Mouse (Mus musculus): Measurements from ENCODE around the gene Fgfr2. TPM values are rescaled to one million over a fixed set of nuclear protein-coding genes. Genes with fewer than 3 reads are reported as not detected.

Fgfr2 gene
- polyA plus RNA-seq, 1 experiment = 12.0 TPM

- Histone ChIP-seq H3K27ac (replicated peaks; ENCODE audit: low read depth, low read length) (peak overlapping the region; percentile 57), H3K4me3 (ENCODE audit: insufficient read depth, low read depth, low read length) (no peak overlapping the region), H3K4me1 (ENCODE audit: control insufficient read depth, insufficient read depth, insufficient read length, low read length) (peaks cover 18% of the 10 kb centered on the region)
Measured at GRCm38 (mm10) chr7:133052819-133053218, 70.3 kb downstream of the Fgfr2 start.

- no peak overlapping the region for H3K27ac ChIP-seq (replicated peaks; ENCODE audit: low read depth, low read length)
- no peak overlapping the region for H3K4me3 ChIP-seq (ENCODE audit: insufficient read depth, low read depth, low read length)
- H3K4me1 ChIP-seq (ENCODE audit: control insufficient read depth, insufficient read depth, insufficient read length, low read length) = peaks cover 18% of the 10 kb centered on the region
Measured at GRCm38 (mm10) chr7:133050681-133051080, 72.5 kb downstream of the Fgfr2 start.

- peaks cover 18% of the 10 kb centered on the region for H3K4me1 ChIP-seq (ENCODE audit: control insufficient read depth, insufficient read depth, insufficient read length, low read length)
- no peak overlapping the region for H3K27ac ChIP-seq (replicated peaks; ENCODE audit: low read depth, low read length)
- H3K4me3 ChIP-seq (ENCODE audit: insufficient read depth, low read depth, low read length) = no peak overlapping the region
Measured at GRCm38 (mm10) chr7:133048085-133048630, 75.0 kb downstream of the Fgfr2 start.

- Histone ChIP-seq H3K4me1 (ENCODE audit: control insufficient read depth, insufficient read depth, insufficient read length, low read length) (peaks cover 14% of the 10 kb centered on the region), H3K27ac (replicated peaks; ENCODE audit: low read depth, low read length) (peak overlapping the region; percentile 19; the same call in 1 of the 2 replicates), H3K4me3 (ENCODE audit: insufficient read depth, low read depth, low read length) (no peak overlapping the region)
Measured at GRCm38 (mm10) chr7:133047287-133047686, 75.9 kb downstream of the Fgfr2 start.

GRCm38 (mm10) chr7:133044721-133045120 is 78.4 kb downstream of the Fgfr2 start:
- H3K4me3 ChIP-seq (ENCODE audit: insufficient read depth, low read depth, low read length) = no peak overlapping the region
- H3K4me1 ChIP-seq (ENCODE audit: control insufficient read depth, insufficient read depth, insufficient read length, low read length) = peaks cover 15% of the 10 kb centered on the region
- no peak overlapping the region for H3K27ac ChIP-seq (replicated peaks; ENCODE audit: low read depth, low read length)

- Histone ChIP-seq H3K27ac (replicated peaks; ENCODE audit: low read depth, low read length) (no peak overlapping the region), H3K4me3 (ENCODE audit: insufficient read depth, low read depth, low read length) (no peak overlapping the region), H3K4me1 (ENCODE audit: control insufficient read depth, insufficient read depth, insufficient read length, low read length) (peaks cover 21% of the 10 kb centered on the region; the same call in 1 of the 2 replicates)
Measured at GRCm38 (mm10) chr7:133041784-133042183, 81.4 kb downstream of the Fgfr2 start.

- H3K4me1 ChIP-seq (ENCODE audit: control insufficient read depth, insufficient read depth, insufficient read length, low read length) = peaks cover 22% of the 10 kb centered on the region; the same call in 1 of the 2 replicates
- H3K27ac ChIP-seq (replicated peaks; ENCODE audit: low read depth, low read length) = no peak overlapping the region
- H3K4me3 ChIP-seq (ENCODE audit: insufficient read depth, low read depth, low read length) = no peak overlapping the region
Measured at GRCm38 (mm10) chr7:133040688-133041345, 82.3 kb downstream of the Fgfr2 start.

- Histone ChIP-seq H3K4me1 (ENCODE audit: control insufficient read depth, insufficient read depth, insufficient read length, low read length) (peaks cover 22% of the 10 kb centered on the region; the same call in 1 of the 2 replicates), H3K4me3 (ENCODE audit: insufficient read depth, low read depth, low read length) (no peak overlapping the region), H3K27ac (replicated peaks; ENCODE audit: low read depth, low read length) (no peak overlapping the region)
Measured at GRCm38 (mm10) chr7:133039556-133040255, 83.4 kb downstream of the Fgfr2 start.

GRCm38 (mm10) chr7:133037618-133038017 is 85.5 kb downstream of the Fgfr2 start:
- Histone ChIP-seq H3K4me3 (ENCODE audit: insufficient read depth, low read depth, low read length) (no peak overlapping the region), H3K27ac (replicated peaks; ENCODE audit: low read depth, low read length) (0 out of 2 replicates have a peak overlapping the region, but pooled peaks have one; percentile 21), H3K4me1 (ENCODE audit: control insufficient read depth, insufficient read depth, insufficient read length, low read length) (peaks cover 22% of the 10 kb centered on the region)

GRCm38 (mm10) chr7:133037217-133037616 is 85.9 kb downstream of the Fgfr2 start:
- Histone ChIP-seq H3K4me3 (ENCODE audit: insufficient read depth, low read depth, low read length) (no peak overlapping the region), H3K4me1 (ENCODE audit: control insufficient read depth, insufficient read depth, insufficient read length, low read length) (peaks cover 22% of the 10 kb centered on the region), H3K27ac (replicated peaks; ENCODE audit: low read depth, low read length) (0 out of 2 replicates have a peak overlapping the region, but pooled peaks have one; percentile 21)

- Histone ChIP-seq H3K27ac (replicated peaks; ENCODE audit: low read depth, low read length) (no peak overlapping the region), H3K4me3 (ENCODE audit: insufficient read depth, low read depth, low read length) (no peak overlapping the region), H3K4me1 (ENCODE audit: control insufficient read depth, insufficient read depth, insufficient read length, low read length) (peaks cover 22% of the 10 kb centered on the region)
Measured at GRCm38 (mm10) chr7:133035901-133036300, 87.2 kb downstream of the Fgfr2 start.

- no peak overlapping the region for H3K4me3 ChIP-seq (ENCODE audit: insufficient read depth, low read depth, low read length)
- H3K4me1 ChIP-seq (ENCODE audit: control insufficient read depth, insufficient read depth, insufficient read length, low read length) = peaks cover 12% of the 10 kb centered on the region
- no peak overlapping the region for H3K27ac ChIP-seq (replicated peaks; ENCODE audit: low read depth, low read length)
Measured at GRCm38 (mm10) chr7:133032589-133033203, 90.5 kb downstream of the Fgfr2 start.

- H3K4me3 ChIP-seq (ENCODE audit: insufficient read depth, low read depth, low read length) = no peak overlapping the region
- no peak overlapping the region for H3K27ac ChIP-seq (replicated peaks; ENCODE audit: low read depth, low read length)
- H3K4me1 ChIP-seq (ENCODE audit: control insufficient read depth, insufficient read depth, insufficient read length, low read length) = peaks cover 3% of the 10 kb centered on the region; the same call in 1 of the 2 replicates
Measured at GRCm38 (mm10) chr7:133029496-133030047, 93.6 kb downstream of the Fgfr2 start.

GRCm38 (mm10) chr7:133029004-133029403 is 94.1 kb downstream of the Fgfr2 start:
- H3K4me1 ChIP-seq (ENCODE audit: control insufficient read depth, insufficient read depth, insufficient read length, low read length) = peaks cover 3% of the 10 kb centered on the region; the same call in 1 of the 2 replicates
- H3K27ac ChIP-seq (replicated peaks; ENCODE audit: low read depth, low read length) = no peak overlapping the region
- H3K4me3 ChIP-seq (ENCODE audit: insufficient read depth, low read depth, low read length) = no peak overlapping the region

- Histone ChIP-seq H3K4me1 (ENCODE audit: control insufficient read depth, insufficient read depth, insufficient read length, low read length) (peaks cover 3% of the 10 kb centered on the region; the same call in 1 of the 2 replicates), H3K4me3 (ENCODE audit: insufficient read depth, low read depth, low read length) (no peak overlapping the region), H3K27ac (replicated peaks; ENCODE audit: low read depth, low read length) (no peak overlapping the region)
Measured at GRCm38 (mm10) chr7:133027930-133028329, 95.2 kb downstream of the Fgfr2 start.
